ENCODE assay signal across 28 mouse cellular contexts in genomic region chr17:86981701-86982100, GRCm38 (mm10). TPM values are rescaled to one million over a fixed set of nuclear protein-coding genes. Genes with fewer than 3 reads are reported as not detected.
"Had no signal": no experiment of that assay in that cellular context is flagged by ENCODE, and none has a peak within 500 bp of the region (broad histone marks: within the 10 kb centered on the region; RNA-seq: fewer than 3 reads in every experiment).

No protein-coding gene starts in this region.

- H3K36me3 ChIP-seq: liver, embryonic 13.5 days; liver, embryonic 15.5 days; midbrain, embryonic 15.5 days had no signal

- H3K4me3 ChIP-seq: liver, embryonic 13.5 days; liver, embryonic 15.5 days; lung, embryonic 15.5 days; midbrain, embryonic 13.5 days; midbrain, embryonic 15.5 days; neural tube, embryonic 13.5 days; neural tube, embryonic 15.5 days had no signal

- ATAC-seq: lung, postnatal 0 days; midbrain, embryonic 13.5 days; midbrain, embryonic 15.5 days had no signal

- H3K27me3 ChIP-seq: liver, embryonic 13.5 days; liver, embryonic 15.5 days; lung, embryonic 15.5 days; midbrain, embryonic 13.5 days; midbrain, embryonic 15.5 days; neural tube, embryonic 13.5 days; neural tube, embryonic 15.5 days had no signal

- H3K9me3 ChIP-seq: liver, embryonic 13.5 days; liver, embryonic 15.5 days; lung, embryonic 15.5 days; midbrain, embryonic 13.5 days; midbrain, embryonic 15.5 days; neural tube, embryonic 13.5 days; neural tube, embryonic 15.5 days had no signal

- DNase-seq: liver, embryonic 13.5 days; liver, postnatal 0 days; lung, adult 2 months; lung, postnatal 14 days; lung, postnatal 36 days; retina, postnatal 1 day; right cerebral cortex, adult 18-20 months; right cerebral cortex, postnatal 25 days; right cerebral cortex, postnatal 4 days; thymus, adult 18-20 months; thymus, postnatal 36 days had no signal

- H3K4me2 ChIP-seq: liver, embryonic 11.5 days; liver, embryonic 13.5 days; liver, embryonic 15.5 days; lung, embryonic 15.5 days; midbrain, embryonic 11.5 days; midbrain, embryonic 13.5 days; midbrain, embryonic 15.5 days; neural tube, embryonic 13.5 days; neural tube, embryonic 15.5 days had no signal

RNA-seq across cellular contexts. Expression of gene Atp6v1e2, which starts 34.0 kb away (rescaled TPM):
- total RNA-seq: megakaryocyte progenitor cell, adult 5-6 weeks; midbrain, postnatal 0 days; monocyte, adult 5-6 weeks had no signal
- polyA plus RNA-seq: liver, embryonic 11.5 days; liver, embryonic 13.5 days; liver, embryonic 15.5 days; liver, postnatal 0 days; lung, adult 2 months; lung, embryonic 15.5 days; lung, postnatal 0 days; macrophage; midbrain, embryonic 13.5 days; midbrain, embryonic 15.5 days; midbrain, postnatal 0 days; neural tube, embryonic 11.5 days; neural tube, embryonic 13.5 days; neural tube, embryonic 15.5 days; spleen, adult 2 months; stomach, embryonic 14.5 days; thymus, postnatal 0 days had no signal
